ENCODE assay signal across 26 mouse cellular contexts in the genomic region with DNA sequence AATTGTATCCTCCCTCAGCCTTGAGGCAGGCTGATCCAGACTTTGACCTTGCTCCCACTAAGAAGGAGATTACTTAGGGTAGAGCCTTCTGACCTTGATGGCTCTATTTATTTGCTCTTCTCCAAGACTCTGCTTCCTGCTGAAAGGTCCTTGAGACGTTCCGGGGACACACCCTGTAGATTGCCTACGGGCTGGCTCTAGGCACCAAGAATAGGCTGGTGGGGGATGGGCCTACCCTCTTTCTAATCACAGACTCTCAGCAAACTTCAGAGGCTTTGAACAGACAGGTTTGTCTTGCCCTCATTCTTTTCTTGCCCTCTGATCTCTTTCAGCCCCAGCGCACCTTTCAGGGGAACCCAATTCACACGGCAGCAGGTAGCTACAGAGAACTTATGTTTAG.
"Had no signal": no experiment of that assay in that cellular context is flagged by ENCODE, and none has a peak within 500 bp of the region (broad histone marks: within the 10 kb centered on the region; RNA-seq: fewer than 3 reads in every experiment).

No protein-coding gene starts in this region.

- H3K4me3 ChIP-seq: heart, embryonic 10.5 days; heart, embryonic 12.5 days; hindbrain, embryonic 10.5 days; hindbrain, embryonic 12.5 days; kidney, embryonic 15.5 days; limb, embryonic 13.5 days; limb, embryonic 15.5 days; liver, embryonic 12.5 days had no signal

- ATAC-seq: hindbrain, embryonic 16.5 days; inflammation-experienced regulatory T-cells, adult 6 months; liver, embryonic 12.5 days had no signal

- H3K27ac ChIP-seq: heart, embryonic 10.5 days; hindbrain, embryonic 10.5 days; hindbrain, embryonic 12.5 days; hindbrain, embryonic 14.5 days; kidney, embryonic 15.5 days; kidney, postnatal 0 days; limb, embryonic 13.5 days; limb, embryonic 15.5 days; liver, embryonic 12.5 days; liver, embryonic 14.5 days had no signal

- H3K27me3 ChIP-seq: heart, embryonic 12.5 days; hindbrain, embryonic 12.5 days; kidney, embryonic 15.5 days; limb, embryonic 13.5 days; limb, embryonic 15.5 days; liver, embryonic 12.5 days had no signal

- H3K4me2 ChIP-seq: heart, embryonic 12.5 days; hindbrain, embryonic 12.5 days; hindbrain, embryonic 14.5 days; kidney, embryonic 15.5 days; limb, embryonic 13.5 days; limb, embryonic 15.5 days; liver, embryonic 12.5 days had no signal

- H3K36me3 ChIP-seq: heart, embryonic 10.5 days; heart, embryonic 12.5 days; hindbrain, embryonic 10.5 days; hindbrain, embryonic 12.5 days; kidney, embryonic 15.5 days; limb, embryonic 13.5 days; limb, embryonic 15.5 days; liver, embryonic 12.5 days had no signal

- H3K4me1 ChIP-seq: heart, embryonic 10.5 days; heart, embryonic 12.5 days; hindbrain, embryonic 10.5 days; hindbrain, embryonic 12.5 days; kidney, embryonic 15.5 days; limb, embryonic 13.5 days; limb, embryonic 15.5 days; liver, embryonic 12.5 days had no signal

- DNase-seq: gastrocnemius, postnatal 14 days; gastrocnemius, postnatal 36 days; heart, adult 11 months; heart, postnatal 10 days; heart, postnatal 4 days; kidney, adult 11 months; kidney, adult 2 months; kidney, adult 9 months; kidney, postnatal 14 days; kidney, postnatal 36 days; layer of hippocampus, adult 9-11 months; layer of hippocampus, postnatal 36 days; left cerebral cortex, postnatal 4 days had no signal

- H3K9me3 ChIP-seq: heart, embryonic 10.5 days; heart, embryonic 12.5 days; hindbrain, embryonic 10.5 days; hindbrain, embryonic 12.5 days; kidney, embryonic 15.5 days; limb, embryonic 13.5 days; limb, embryonic 15.5 days had no signal

- H3K9ac ChIP-seq: heart, embryonic 12.5 days; hindbrain, embryonic 12.5 days; hindbrain, embryonic 14.5 days; kidney, embryonic 15.5 days; limb, embryonic 13.5 days; limb, embryonic 15.5 days; liver, embryonic 12.5 days; liver, embryonic 14.5 days had no signal
